ENCODE assay signal across 12 mouse cellular contexts in the genomic region with DNA sequence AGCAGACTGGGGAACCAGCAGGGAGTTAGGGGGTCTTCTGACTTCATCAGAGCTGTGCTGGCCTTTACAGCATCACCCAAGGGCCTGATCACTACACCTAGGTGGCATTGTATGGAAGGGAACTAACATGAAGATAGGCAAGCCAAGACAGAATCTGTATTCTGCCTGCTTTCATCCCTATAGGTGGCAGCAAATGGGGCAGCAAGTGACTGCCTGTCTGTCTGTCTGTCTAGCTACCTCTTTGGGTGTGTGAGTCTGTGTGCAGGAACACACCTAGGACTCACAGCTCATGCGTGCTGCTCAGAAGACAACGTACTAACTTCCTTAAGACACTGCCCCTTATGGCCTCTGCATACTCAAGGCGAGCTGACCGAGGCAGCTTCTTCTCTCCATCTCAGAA.
DNase-seq lines count a peak whose midpoint lies in the region; ATAC-seq lines count a peak whose summit lies in the region.
"Had no signal": no experiment of that assay in that cellular context is flagged by ENCODE, and none has a peak within 500 bp of the region (broad histone marks: within the 10 kb centered on the region; RNA-seq: fewer than 3 reads in every experiment).

No protein-coding gene starts in this region.

- peaks cover 3% of the 10 kb centered on the region; the same call in 1 of the 2 replicates for H3K4me1 ChIP-seq in liver, embryonic 16.5 days (ENCODE audit: control insufficient read depth, low read depth, low read length)
- peaks cover 6% of the 10 kb centered on the region; the same call in 1 of the 2 replicates for H3K4me1 ChIP-seq in liver, embryonic 11.5 days (replicated peaks; ENCODE audit: control insufficient read depth, insufficient read depth, low read length)
- H3K4me1 ChIP-seq in embryonic facial prominence, embryonic 15.5 days: peaks cover 31% of the 10 kb centered on the region

- H3K27me3 ChIP-seq in liver, embryonic 16.5 days (ENCODE audit: control insufficient read depth, insufficient read depth, low read depth, low read length): no peaks in the 10 kb centered on the region
- H3K27me3 ChIP-seq in liver, embryonic 11.5 days (replicated peaks; ENCODE audit: control insufficient read depth, insufficient read depth, low read length): no peaks in the 10 kb centered on the region
- no peaks in the 10 kb centered on the region for H3K27me3 ChIP-seq in embryonic facial prominence, embryonic 15.5 days

- no peak overlapping the region for H3K27ac ChIP-seq in liver, embryonic 16.5 days (ENCODE audit: low read length)
- H3K27ac ChIP-seq in liver, embryonic 11.5 days (ENCODE audit: low read depth, low read length): no peak overlapping the region
- peak overlapping the region; percentile 9; the same call in 1 of the 2 replicates for H3K27ac ChIP-seq in embryonic facial prominence, embryonic 15.5 days (replicated peaks)

- no peak for DNase-seq in liver, embryonic 11.5 days (ENCODE audit: low spot score)
- no peak for DNase-seq in urinary bladder, adult 18-20 months (ENCODE audit: low spot score in 2 of 2)
- no peak for DNase-seq in layer of hippocampus, adult 8-10 months (ENCODE audit: low spot score in 2 of 2)
- DNase-seq: adrenal gland, postnatal 14 days; cerebellum, adult 9-11 months; heart, adult 11 months; kidney, adult 8-10 months had no signal

- no peak overlapping the region for H3K9ac ChIP-seq in liver, embryonic 16.5 days (ENCODE audit: low read depth, low read length)
- no peak overlapping the region for H3K9ac ChIP-seq in liver, embryonic 11.5 days (ENCODE audit: low read depth, low read length)
- H3K9ac ChIP-seq in embryonic facial prominence, embryonic 15.5 days: no peak overlapping the region

- no peaks in the 10 kb centered on the region for H3K36me3 ChIP-seq in liver, embryonic 16.5 days (ENCODE audit: control insufficient read depth, insufficient read depth)
- no peaks in the 10 kb centered on the region for H3K36me3 ChIP-seq in liver, embryonic 11.5 days (ENCODE audit: control insufficient read depth, insufficient read depth, low read length)
- no peaks in the 10 kb centered on the region for H3K36me3 ChIP-seq in embryonic facial prominence, embryonic 15.5 days

- no peak overlapping the region for H3K4me2 ChIP-seq in liver, embryonic 16.5 days (ENCODE audit: low read depth, low read length)
- no peak overlapping the region for H3K4me2 ChIP-seq in liver, embryonic 11.5 days
- H3K4me2 ChIP-seq in embryonic facial prominence, embryonic 15.5 days (replicated peaks): no peak overlapping the region

- no peaks in the 10 kb centered on the region for H3K9me3 ChIP-seq in liver, embryonic 16.5 days (replicated peaks; ENCODE audit: control insufficient read depth, low read length)
- H3K9me3 ChIP-seq in liver, embryonic 11.5 days (ENCODE audit: control insufficient read depth, low read length): no peaks in the 10 kb centered on the region
- no peaks in the 10 kb centered on the region for H3K9me3 ChIP-seq in embryonic facial prominence, embryonic 15.5 days (replicated peaks)

- WGBS in liver, embryonic 16.5 days (ENCODE audit: insufficient replicate concordance): 59% methylated on average over 4 of the region's 4 CpGs
- WGBS in liver, embryonic 11.5 days: 74% methylated on average over 4 of the region's 4 CpGs
- WGBS in embryonic facial prominence, embryonic 15.5 days: 58% methylated on average over 4 of the region's 4 CpGs

- no peak overlapping the region for H3K4me3 ChIP-seq in liver, embryonic 16.5 days (ENCODE audit: low read depth, low read length)
- no peak overlapping the region for H3K4me3 ChIP-seq in liver, embryonic 11.5 days (ENCODE audit: low read depth, low read length)
- no peak overlapping the region for H3K4me3 ChIP-seq in embryonic facial prominence, embryonic 15.5 days (replicated peaks)
- H3K4me3 ChIP-seq: erythroblast, embryonic 14.5 days had no signal

- ATAC-seq in liver, embryonic 16.5 days (ENCODE audit: low read depth): 0 out of 2 replicates have a peak, but pooled peaks have one; percentile 7
- ATAC-seq in liver, embryonic 11.5 days (replicated peaks; ENCODE audit: low FRiP score): no peak
- ATAC-seq in CD4-positive, CD25-positive, alpha-beta regulatory T cell, adult 4 months: peak; percentile 27
- ATAC-seq in embryonic facial prominence, embryonic 15.5 days (ENCODE audit: insufficient number of reproducible peaks, low FRiP score, low TSS enrichment, low read depth): no peak
- peak; percentile 49 for ATAC-seq in megakaryocyte, adult 5-6 weeks (ENCODE audit: poor library complexity, severe bottlenecking)

Comparison
In these comparisons a context has a peak if more than half of its experiments do, and no peak if none do; other contexts are left out.
1. ATAC-seq: peak in liver, embryonic 16.5 days (single experiment), CD4-positive, CD25-positive, alpha-beta regulatory T cell, adult 4 months (single experiment) and megakaryocyte, adult 5-6 weeks (single experiment); none in liver, embryonic 11.5 days (single experiment) and embryonic facial prominence, embryonic 15.5 days (single experiment).